Mouse (Mus musculus) thymus, postnatal 4 days (tissue): ENCODE measurements around the gene Vmn2r98.
"Not testable (repeated sequence)": the region's sequence is repeated elsewhere in the genome, so short reads cannot be mapped to it uniquely, and the experiment has no call there.

Experiments
- DNase-seq: peaks from one replicate; pipeline ENCODE4 v3.0.0; 2021

The Vmn2r98 gene

GRCm38 (mm10) chr17:19053160-19053559 lies at the start of gene Vmn2r98:
Gene Vmn2r98 (plus strand): TSS chr17:19053460.
- not testable (repeated sequence) for DNase-seq

- DNase-seq, result not testable (repeated sequence)
Measured at GRCm38 (mm10) chr17:19031441-19031840, 21.8 kb upstream of the Vmn2r98 start.

DNA sequence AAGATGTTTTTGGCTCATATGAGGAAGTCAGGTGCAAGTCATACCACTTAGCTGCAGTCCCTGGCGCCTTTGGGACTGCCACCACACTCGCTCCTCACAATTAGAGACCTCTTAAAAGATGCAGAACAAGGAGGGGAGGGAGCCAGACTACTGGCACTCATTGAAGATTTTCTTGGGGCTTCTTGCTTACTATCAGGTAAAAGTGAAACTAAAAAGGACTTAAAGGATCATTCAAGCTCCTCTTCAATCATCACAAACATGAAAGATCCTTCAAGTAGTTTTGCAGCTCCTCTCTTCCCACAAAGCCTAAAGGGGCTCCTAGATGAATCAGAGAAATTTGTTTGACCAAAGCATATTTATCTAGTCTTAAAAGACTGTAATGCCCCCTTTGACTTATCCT lies 21.3 kb upstream of the Vmn2r98 start:
- no peak for DNase-seq

DNA sequence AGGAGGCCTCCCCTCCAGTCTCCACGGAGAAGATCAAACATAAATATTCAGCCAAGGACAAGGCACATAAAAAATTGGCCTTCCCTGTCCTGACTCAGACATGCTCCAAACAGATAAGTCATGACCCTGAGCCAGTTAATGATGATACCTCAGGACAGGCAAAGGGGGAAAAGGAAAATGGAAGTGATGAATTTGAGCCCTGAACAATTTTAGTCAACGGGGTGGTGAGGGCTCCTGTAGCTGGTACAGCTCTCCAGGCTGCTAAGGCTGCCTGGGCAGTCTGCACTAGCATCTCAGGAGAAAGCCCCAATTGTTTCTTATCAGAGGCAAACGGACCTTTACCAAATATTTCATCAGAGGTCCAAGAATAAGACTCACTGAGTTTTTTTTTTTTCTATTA lies 20.5 kb upstream of the Vmn2r98 start:
- no peak for DNase-seq
